Mouse (Mus musculus): ENCODE measurements around the gene Ino80d. TPM values are rescaled to one million over a fixed set of nuclear protein-coding genes. Genes with fewer than 3 reads are reported as not detected.
A peak's percentile ranks its signal among the peaks of the same experiment; 100 is the strongest.

Gene Ino80d
- polyA plus RNA-seq, 1 experiment from 2014 or later, result 15.1 TPM

DNA sequence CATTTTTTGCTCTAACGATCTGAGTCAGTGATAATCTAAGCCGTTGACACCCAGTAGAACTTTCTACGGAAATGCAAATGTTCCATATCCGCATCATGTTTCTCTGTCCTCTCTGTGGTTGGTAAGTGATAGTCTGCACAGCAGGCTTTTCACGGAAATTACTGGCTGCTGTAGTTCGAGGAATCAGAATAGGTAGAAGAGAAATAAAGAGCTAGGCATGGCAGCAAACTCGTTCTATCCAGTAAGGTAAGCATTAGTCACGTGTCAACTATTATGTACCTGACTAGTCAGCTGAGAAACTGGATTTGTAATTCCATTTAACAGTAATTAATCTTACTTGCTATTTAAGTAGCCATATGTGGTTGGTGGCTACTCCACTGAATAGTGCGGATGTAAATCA is 197.9 kb downstream of the Ino80d start:
- WGBS, result 78% methylated on average over 9 of the region's 9 CpGs
- no peaks in the 10 kb centered on the region for H3K27me3 ChIP-seq (ENCODE audit: insufficient read depth, low read length)
- DNase-seq, result no peak
- H3K36me3 ChIP-seq (ENCODE audit: insufficient read depth), result no peaks in the 10 kb centered on the region
- ATAC-seq (ENCODE audit: insufficient read depth), result no peak
- H3K4me3 ChIP-seq (ENCODE audit: low read depth, low read length), result no peak overlapping the region
- H3K4me2 ChIP-seq, result no peak overlapping the region
- no peak overlapping the region for H3K9ac ChIP-seq
- no peaks in the 10 kb centered on the region for H3K4me1 ChIP-seq (ENCODE audit: insufficient read depth)
- TF ChIP-seq CTCF (IDR thresholded peaks at IDR 0.05; ENCODE audit: low read depth), result no peak
- no peaks in the 10 kb centered on the region for H3K9me3 ChIP-seq (ENCODE audit: low read depth, low read length)
- no peak overlapping the region for H3K27ac ChIP-seq (ENCODE audit: low read depth)

DNA sequence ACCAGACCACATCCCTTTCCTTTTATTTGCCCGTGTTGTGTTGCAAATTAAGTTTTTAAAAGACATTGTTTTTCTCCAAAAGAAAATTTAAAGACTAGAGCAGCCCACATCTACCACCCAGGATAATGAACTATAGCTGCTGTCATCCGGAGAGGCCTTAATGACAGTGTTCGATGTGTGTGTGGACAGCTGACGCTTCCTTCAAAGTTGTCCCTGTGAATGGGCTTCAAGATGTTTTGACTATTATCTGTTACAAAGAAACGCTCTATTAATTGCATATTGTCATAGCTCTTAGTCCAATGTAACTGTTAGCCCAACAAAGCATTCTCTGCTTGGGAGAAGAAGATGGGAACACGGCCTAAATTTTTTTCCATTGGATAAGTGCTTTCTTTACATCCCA is 200.0 kb downstream of the Ino80d start:
- Histone ChIP-seq H3K27ac (ENCODE audit: low read depth) (no peak overlapping the region), H3K4me2 (no peak overlapping the region), H3K4me1 (ENCODE audit: insufficient read depth) (no peaks in the 10 kb centered on the region), H3K9me3 (ENCODE audit: low read depth, low read length) (no peaks in the 10 kb centered on the region), H3K4me3 (ENCODE audit: low read depth, low read length) (no peak overlapping the region), H3K9ac (no peak overlapping the region), H3K36me3 (ENCODE audit: insufficient read depth) (no peaks in the 10 kb centered on the region), H3K27me3 (ENCODE audit: insufficient read depth, low read length) (no peaks in the 10 kb centered on the region)
- 73% methylated on average over 6 of the region's 6 CpGs for WGBS
- ATAC-seq (ENCODE audit: insufficient read depth) (no peak), DNase-seq (no peak)
- TF ChIP-seq CTCF (IDR thresholded peaks at IDR 0.05; ENCODE audit: low read depth), result no peak

DNA sequence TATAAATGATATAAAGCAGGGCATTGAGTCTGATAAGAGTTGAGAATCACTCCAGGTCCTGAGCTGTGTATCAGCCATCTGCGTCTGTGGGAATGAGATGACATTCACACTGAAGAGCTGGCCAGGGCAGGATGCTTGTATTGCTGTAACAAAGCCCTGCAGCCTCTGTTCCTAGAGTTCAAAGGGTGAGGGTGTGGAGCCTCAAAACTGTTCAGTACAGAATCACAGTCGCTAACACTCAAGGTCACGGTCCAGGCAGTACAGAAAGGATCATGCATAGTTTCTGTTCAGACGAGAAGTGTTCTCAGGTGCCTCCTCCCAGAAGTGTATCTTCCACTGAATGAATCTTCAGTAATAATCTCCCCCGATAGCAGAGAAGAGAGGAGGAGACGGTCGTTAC is 203.0 kb downstream of the Ino80d start:
- no peak for TF ChIP-seq CTCF (IDR thresholded peaks at IDR 0.05; ENCODE audit: low read depth)
- no peak for DNase-seq
- no peak for ATAC-seq (ENCODE audit: insufficient read depth)
- Histone ChIP-seq H3K4me1 (ENCODE audit: insufficient read depth) (no peaks in the 10 kb centered on the region), H3K4me3 (ENCODE audit: low read depth, low read length) (no peak overlapping the region), H3K27ac (ENCODE audit: low read depth) (no peak overlapping the region), H3K4me2 (no peak overlapping the region), H3K9me3 (ENCODE audit: low read depth, low read length) (no peaks in the 10 kb centered on the region), H3K27me3 (ENCODE audit: insufficient read depth, low read length) (no peaks in the 10 kb centered on the region), H3K9ac (no peak overlapping the region), H3K36me3 (ENCODE audit: insufficient read depth) (no peaks in the 10 kb centered on the region)
- WGBS, result 61% methylated on average over 7 of the region's 7 CpGs

DNA sequence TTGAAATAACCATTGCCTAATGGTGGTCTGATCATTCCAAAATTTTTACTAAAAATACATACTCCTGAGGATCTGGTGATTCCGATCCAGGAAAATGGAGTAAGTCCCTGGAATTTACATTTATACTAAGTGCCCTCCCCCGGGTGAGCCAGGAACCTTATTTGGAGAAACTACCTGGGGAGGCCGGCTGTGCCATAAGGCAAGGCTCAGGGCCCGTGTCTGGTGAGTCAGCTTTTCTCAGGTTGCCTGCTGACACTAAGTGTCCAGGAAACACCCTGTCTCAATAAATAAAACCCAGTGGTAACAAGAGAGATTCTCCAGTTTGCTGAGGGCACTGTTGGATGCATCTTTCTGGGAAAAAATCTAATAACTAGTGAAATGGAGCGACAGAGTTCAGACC is 205.3 kb downstream of the Ino80d start:
- DNase-seq (no peak), ATAC-seq (ENCODE audit: insufficient read depth) (no peak)
- no peak overlapping the region for H3K9ac ChIP-seq
- WGBS, result 72% methylated on average over 5 of the region's 5 CpGs
- H3K27ac ChIP-seq (ENCODE audit: low read depth), result no peak overlapping the region
- TF ChIP-seq CTCF (IDR thresholded peaks at IDR 0.05; ENCODE audit: low read depth), result no peak
- no peak overlapping the region for H3K4me2 ChIP-seq
- no peaks in the 10 kb centered on the region for H3K4me1 ChIP-seq (ENCODE audit: insufficient read depth)
- no peak overlapping the region for H3K4me3 ChIP-seq (ENCODE audit: low read depth, low read length)
- H3K9me3 ChIP-seq (ENCODE audit: low read depth, low read length), result no peaks in the 10 kb centered on the region
- H3K27me3 ChIP-seq (ENCODE audit: insufficient read depth, low read length), result no peaks in the 10 kb centered on the region
- no peaks in the 10 kb centered on the region for H3K36me3 ChIP-seq (ENCODE audit: insufficient read depth)

DNA sequence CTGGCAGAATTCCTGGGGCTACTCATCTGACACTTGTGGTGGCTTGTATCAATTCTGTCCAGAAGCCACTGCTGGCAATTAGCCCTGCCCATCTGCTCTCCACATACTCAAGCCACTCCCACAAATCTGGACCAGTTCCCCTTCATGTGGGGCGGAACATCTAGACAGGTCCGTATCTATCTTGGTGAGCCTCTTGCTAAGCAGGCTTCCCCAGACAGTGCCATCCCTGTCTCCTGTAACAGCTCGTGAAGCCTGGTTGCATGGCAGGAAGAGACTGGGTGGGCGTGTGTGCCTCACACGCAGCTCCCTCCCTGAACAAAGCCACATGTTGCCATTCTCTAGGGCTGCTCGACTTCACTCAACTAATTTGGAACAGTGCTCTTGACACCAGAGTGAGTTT is 206.0 kb downstream of the Ino80d start:
- no peaks in the 10 kb centered on the region for H3K27me3 ChIP-seq (ENCODE audit: insufficient read depth, low read length)
- H3K9me3 ChIP-seq (ENCODE audit: low read depth, low read length), result no peaks in the 10 kb centered on the region
- H3K9ac ChIP-seq, result no peak overlapping the region
- no peak for TF ChIP-seq CTCF (IDR thresholded peaks at IDR 0.05; ENCODE audit: low read depth)
- 58% methylated on average over 6 of the region's 6 CpGs for WGBS
- ATAC-seq (ENCODE audit: insufficient read depth) (peak; percentile 28; the same call in 1 of the 2 replicates), DNase-seq (peak; percentile 38)
- no peak overlapping the region for H3K4me2 ChIP-seq
- no peaks in the 10 kb centered on the region for H3K36me3 ChIP-seq (ENCODE audit: insufficient read depth)
- H3K27ac ChIP-seq (ENCODE audit: low read depth), result no peak overlapping the region
- H3K4me1 ChIP-seq (ENCODE audit: insufficient read depth), result no peaks in the 10 kb centered on the region
- no peak overlapping the region for H3K4me3 ChIP-seq (ENCODE audit: low read depth, low read length)

Small RNA genes within 50 kb of the gene (microRNA-seq; reads per million reads assigned to microRNA genes)
- gene Gm24557 (ENCODE audit: borderline number of aligned reads), result not detected
- gene Gm44468 (ENCODE audit: borderline number of aligned reads), result not detected

Other genes starting within 250 kb of the Ino80d start
- gene Eef1b2, start 62.2 kb upstream of the Ino80d start, polyA plus RNA-seq (2014; fragmentation: Nextera tagmentation; extraction: Ambion mirVana), result 660 and 695 TPM in 2 replicates
- gene Ndufs1, start 62.2 kb upstream of the Ino80d start, polyA plus RNA-seq (2014; fragmentation: Nextera tagmentation; extraction: Ambion mirVana), result 132 and 135 TPM in 2 replicates
- not detected in 2 replicates for gene Gpr1, start 99.9 kb upstream of the Ino80d start, polyA plus RNA-seq (2014; fragmentation: Nextera tagmentation; extraction: Ambion mirVana)
- 5.7 and 7.6 TPM in 2 replicates for gene Zdbf2, start 158.6 kb upstream of the Ino80d start, polyA plus RNA-seq (2014; fragmentation: Nextera tagmentation; extraction: Ambion mirVana)

All from lung, embryonic 14.5 days (tissue).